Mouse (Mus musculus) erythroblast, embryonic 14.5 days (primary cell): ENCODE measurements at regions not wholly inside any gene's neighbourhood (a gene's known extent, or its start where the extent isn't known, plus 50 kb on each side); places are given as distances from the start of the nearest gene placed in this dataset.

Experiments used
- GATA1 ChIP-seq: IDR thresholded peaks from 2 replicates; pipeline ENCODE4 v1.6.1; 2012; ENCODE audit warnings: low read length, inconsistent platforms, mixed read lengths
- TAL1 ChIP-seq: IDR thresholded peaks from 3 replicates; pipeline ENCODE4 v1.6.1; 2012; ENCODE audit warnings: low read length, inconsistent platforms, mixed read lengths

- TF ChIP-seq GATA1 (no peak), TAL1 (no peak)
Observed at GRCm38 (mm10) chr16:50822352-50822751, 231.4 kb upstream of the Ccdc54 start.
